Mouse (Mus musculus) frontal cortex, adult 2 months (tissue): Measurements from ENCODE around the gene Rab4a. TPM values are rescaled to one million over a fixed set of nuclear protein-coding genes. Genes with fewer than 3 reads are reported as not detected.

ENCODE experiments used
- DNase-seq, 2 experiments: peaks; one replicate each; pipeline ENCODE4 v3.0.0; 2022; ENCODE audit warnings: low spot score in 1 of 2; ENCODE audit errors: extremely low spot score in 1 of 2
- polyA plus RNA-seq: library from polyadenylated mRNA; depleted of rRNA; stranded (reverse); fragments of >200 nt; gene quantifications from 2 replicates; pipeline ENCODE4 v1.2.3, GENCODE M21; 2012

The Rab4a gene
- polyA plus RNA-seq, 1 experiment: 67.3 TPM

- DNase-seq: no peak
Measured at GRCm38 (mm10) chr8:123787254-123787897, 18.4 kb upstream of the Rab4a start.

GRCm38 (mm10) chr8:123788416-123789170 lies 17.2 kb upstream of the Rab4a start:
- DNase-seq: no peak

DNA sequence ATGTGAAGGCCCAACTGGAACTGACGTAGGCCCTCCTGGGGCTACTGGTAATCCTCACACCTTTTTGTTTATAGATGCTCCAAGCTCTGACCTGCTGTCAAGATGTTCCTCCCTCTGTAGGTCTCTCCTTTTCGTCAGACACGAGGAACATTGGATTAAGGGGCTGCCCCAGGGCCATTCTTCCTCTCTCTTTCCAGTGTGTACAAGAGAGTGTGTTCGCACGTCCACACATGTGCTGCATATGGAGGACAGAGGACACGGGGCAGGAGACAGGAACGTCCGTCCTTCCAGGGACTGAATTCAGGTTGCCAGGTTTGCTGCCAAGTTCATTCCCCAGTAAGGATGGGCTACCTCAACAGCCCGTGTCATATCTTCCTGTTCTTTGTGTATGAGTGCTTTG lies 16.3 kb upstream of the Rab4a start:
- no peak for DNase-seq

DNA sequence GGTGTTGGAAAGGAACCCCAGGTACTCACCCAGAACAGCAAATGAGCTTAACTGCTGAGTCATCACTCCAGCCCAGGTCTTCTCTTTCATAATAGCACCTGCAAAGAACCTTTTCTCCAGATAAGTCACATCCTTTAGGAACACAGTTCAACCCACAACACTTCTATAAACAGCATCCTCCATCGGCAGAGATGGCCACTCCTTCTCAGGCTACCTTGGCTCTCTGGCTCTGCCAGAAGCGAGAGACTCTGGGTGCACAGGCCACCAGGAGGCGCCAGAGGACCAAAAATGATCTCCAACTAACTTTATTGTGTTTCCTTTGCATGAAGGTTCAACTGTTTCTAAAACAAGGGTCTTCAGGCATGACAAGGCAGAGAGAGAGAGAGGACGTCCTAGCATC lies 15.8 kb upstream of the Rab4a start:
- DNase-seq: peak; percentile 77 to 96

DNA sequence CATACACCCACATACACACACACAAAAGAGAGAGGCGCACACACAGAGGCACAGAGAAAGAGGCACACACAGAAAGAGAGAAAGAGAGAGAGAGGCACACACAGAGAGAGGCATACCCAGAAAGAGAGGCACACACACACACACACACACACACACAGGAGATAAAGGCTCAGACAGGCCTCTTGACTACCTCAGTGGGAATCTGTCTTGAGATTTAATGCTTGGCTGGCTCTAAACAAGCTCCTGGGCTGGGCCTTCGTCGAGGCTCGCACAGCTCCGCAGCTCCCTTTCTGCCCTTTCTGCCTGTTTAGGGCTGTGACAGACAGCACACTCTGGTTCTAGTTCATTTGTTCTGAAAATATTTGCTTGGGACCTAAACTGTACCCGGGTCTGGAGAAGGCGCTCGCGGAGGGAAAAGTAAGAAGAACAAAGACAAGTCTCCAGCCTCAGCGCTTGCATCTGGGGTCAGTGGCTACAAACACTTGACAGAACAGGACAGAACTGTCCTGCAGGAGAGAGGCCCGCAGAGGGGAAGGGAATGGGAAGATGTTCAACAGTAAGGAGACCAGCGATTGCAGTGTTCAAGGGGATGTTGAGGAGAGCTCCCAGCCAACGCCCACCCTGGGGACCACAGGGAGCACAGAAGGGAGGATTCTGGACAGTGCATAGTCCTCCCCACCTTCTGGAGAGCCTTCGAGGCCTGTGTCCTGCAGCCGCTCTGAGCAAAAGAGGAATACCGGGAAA lies 14.5 kb upstream of the Rab4a start:
- DNase-seq: no peak

DNA sequence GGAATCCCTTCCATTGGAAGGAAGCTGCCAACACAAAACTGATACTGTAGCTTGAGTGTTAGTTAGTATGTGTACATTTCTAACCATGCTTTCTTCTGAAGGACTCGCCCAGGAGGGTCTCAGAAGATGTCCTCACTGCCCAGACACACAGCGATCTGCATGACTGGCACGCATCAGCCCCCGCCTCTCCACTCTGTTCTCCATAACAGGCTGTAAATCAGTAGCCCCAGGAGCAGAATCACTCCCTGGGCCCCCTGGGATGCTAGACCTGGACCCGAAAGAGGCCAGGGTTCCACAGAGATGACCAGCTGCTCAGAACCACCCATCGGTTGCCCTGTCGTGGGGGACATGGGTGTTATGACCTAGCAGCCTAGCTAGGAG lies 13.9 kb upstream of the Rab4a start:
- DNase-seq: no peak

GRCm38 (mm10) chr8:123793900-123794299 lies 11.9 kb upstream of the Rab4a start:
- DNase-seq: no peak

GRCm38 (mm10) chr8:123794766-123795165 lies 11.0 kb upstream of the Rab4a start:
- no peak for DNase-seq

DNA sequence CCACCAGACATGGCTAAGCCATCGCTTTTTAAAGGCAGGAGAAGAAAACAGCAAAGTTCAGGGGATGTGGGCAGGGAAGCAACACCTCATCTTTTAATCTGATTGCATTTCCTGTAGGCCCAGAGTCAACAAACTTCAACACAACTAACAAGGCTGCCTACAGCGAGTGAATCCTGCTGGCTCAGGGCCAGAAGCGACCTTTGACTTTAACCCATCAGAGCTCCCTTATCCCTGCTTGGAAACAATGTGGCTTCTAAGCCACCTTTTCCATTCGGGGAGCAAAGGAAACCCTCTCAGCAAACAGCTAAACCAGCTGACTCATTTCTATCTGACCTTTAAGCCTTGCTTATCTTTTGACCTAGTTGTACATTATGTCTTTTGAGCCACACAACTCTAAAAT lies 9.0 kb upstream of the Rab4a start:
- no peak for DNase-seq

DNA sequence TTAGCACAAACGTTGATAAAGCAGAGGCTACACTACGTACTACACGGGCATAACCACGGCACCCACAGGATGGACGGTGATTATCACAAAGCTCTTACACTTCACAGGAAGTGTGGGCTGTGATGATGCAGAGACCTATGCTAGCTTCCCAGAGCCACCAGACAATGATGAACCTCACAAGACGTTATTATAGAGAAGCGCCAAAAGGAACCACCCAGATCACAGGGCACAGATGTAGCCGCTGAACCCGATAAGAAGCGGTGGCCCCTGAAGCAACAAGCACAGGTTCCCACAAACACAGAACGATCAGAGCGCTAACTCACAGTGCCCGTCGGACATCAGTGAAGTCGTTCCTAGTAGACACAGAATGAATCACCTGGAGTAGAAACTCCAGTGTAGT lies 7.9 kb upstream of the Rab4a start:
- no peak for DNase-seq

DNA sequence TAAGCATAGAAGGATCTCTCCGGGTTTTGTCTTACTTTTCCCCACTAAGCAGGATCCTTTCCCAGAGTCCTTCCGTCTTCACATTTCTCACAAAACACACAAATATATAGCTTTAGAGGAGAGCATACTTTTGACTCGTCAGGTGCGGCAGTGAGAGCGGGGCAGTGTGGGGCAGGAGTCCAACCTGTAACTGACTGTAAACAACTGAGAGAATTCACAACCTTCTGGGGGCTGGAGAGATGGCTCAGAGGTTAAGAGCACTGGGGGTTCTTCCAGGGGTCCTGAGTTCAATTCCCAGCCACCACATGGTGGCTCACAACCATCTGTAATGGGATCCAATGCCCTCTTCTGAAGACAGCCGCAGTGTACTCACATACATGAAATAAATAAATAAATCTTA lies 6.4 kb upstream of the Rab4a start:
- DNase-seq: no peak

GRCm38 (mm10) chr8:123799885-123800284 lies 5.9 kb upstream of the Rab4a start:
- no peak for DNase-seq

DNA sequence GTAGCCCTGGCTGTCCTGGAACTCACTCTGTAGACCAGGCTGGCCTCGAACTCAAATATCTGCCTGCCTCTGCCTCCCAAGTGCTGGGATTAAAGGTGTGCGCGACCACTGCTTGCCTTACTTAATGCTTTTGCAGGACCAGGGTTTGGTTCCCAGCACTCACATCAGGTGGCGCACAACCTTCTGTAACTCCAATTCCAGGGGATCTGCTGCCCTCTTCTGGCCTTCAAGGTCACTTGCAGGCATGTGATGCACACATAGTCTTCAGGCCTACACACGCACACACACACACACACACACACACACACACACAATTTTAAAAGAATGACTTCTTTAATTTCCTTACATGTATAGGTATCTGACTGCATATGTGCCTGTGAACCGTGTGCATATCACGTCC lies 4.9 kb upstream of the Rab4a start:
- no peak for DNase-seq

DNA sequence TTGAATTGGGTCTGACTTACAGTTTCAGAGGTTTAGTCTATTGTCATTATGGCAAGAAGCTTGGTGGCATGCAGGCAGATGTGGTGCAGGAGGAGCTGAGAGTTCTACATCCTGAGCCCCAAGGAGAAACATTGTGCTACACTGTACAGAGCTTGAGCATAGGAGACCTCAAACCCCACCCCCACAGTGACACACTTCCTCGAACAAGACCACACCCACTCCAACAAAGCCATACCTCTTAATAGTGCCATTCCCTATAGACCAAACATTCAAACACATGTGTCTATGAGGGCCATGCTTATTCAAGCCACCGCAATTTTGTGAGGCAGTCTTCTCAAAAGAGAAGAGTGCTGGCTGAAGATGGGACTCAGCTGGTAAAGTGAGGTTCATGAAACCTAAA lies 4.2 kb upstream of the Rab4a start:
- no peak for DNase-seq

DNA sequence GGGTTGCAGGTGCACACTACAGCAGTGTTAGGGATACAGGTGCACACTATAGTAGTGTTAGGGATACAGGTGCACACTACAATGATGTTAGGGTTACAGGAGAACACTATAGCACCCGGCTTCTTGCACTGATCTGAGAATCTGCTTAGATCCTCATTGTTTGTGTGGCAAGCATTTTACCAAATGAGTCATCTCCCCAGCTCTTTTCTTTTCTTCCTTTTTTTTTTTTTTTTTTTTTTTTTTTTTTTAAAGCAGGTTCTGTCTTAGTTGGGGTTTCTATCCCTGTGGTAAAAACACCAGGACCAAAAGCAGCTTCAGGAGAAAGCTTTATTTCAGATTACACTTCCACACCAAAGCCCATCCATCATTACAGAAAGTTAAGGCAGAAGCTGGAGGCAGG lies 2.1 kb upstream of the Rab4a start:
- DNase-seq: no peak

DNA sequence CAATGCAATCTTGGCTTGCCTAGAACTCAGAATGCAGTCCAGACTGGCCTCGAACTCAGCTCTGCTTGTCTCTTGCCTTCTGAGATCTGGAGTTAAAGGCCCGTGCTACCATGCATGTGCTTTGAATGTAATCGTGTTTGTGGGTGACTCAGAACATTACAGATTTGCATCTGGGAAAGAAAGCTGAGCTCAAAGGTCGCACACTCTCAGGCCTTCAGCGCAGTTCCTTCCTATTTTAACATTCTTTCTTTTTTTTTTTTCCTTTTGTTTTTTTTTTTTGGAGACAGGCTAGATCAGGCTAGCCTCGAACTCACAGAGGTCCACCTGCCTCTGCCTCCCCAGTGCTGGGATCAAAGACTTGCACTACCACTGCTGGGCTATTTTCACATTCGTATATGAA lies 1.2 kb upstream of the Rab4a start:
- DNase-seq: no peak

DNA sequence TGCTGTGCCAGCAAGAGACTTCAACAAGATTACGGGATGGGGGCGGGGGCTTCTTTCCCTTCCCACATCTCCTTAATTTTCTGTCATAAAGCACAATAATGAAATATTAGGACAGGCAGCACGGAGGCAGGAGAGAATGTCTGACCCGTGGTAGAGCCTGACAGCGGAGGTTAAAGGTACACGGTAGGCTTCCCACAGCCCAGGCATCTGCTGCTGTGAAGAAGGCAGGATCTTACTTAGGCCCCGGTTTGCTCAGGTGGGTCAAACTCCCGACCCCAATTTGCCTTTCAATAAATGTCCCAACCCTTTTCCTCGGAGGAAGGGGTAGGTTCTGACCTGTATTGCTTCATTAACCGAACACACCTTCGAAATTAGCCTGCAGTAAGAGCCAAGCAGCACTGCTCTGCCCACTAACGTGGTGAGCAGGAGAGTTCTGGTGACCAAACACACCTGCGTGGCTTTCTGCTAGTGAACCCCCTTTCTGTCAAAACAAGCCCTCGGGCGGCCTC lies 522 bp upstream of the Rab4a start:
- DNase-seq: no peak

DNA sequence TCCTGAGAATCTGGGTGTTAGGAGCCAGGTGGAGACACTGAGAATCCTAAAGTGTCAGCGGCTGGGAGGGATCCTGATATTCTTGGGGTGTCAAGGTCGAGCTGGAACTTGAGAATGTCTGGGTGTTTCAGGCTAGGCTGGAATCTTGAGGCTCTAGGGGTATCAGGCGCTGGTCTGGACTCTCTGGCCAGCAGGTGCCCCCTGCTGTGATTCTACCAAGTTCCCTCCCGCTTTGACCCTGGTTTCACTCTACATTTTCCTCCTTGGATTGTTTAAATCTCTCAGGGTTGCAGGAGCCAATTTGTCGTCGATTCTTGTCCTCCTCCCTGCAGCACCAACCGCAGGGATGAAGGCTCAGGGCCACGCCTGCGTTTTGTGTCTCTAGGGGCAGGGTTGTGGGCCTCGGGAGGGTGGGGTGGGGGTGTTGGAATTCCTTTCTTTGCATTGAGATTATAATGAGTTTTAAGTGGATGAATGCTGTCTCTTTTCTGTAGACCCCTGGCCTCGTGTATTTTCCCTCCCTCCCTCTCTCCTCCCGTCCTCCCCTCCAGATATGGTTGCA lies 670 bp downstream of the Rab4a start:
- DNase-seq: no peak

GRCm38 (mm10) chr8:123807024-123807431 lies 1.2 kb downstream of the Rab4a start:
- DNase-seq: no peak

GRCm38 (mm10) chr8:123807852-123808573 lies 2.2 kb downstream of the Rab4a start:
- DNase-seq: no peak

- no peak for DNase-seq
Measured at GRCm38 (mm10) chr8:123808671-123809070, 2.9 kb downstream of the Rab4a start.
